Mouse (Mus musculus) embryonic facial prominence, embryonic 11.5 days (tissue): ENCODE measurements around the gene Rhbdd2. TPM values are rescaled to one million over a fixed set of nuclear protein-coding genes. Genes with fewer than 3 reads are reported as not detected.

ENCODE experiments used
- ATAC-seq: fragments of 200-750 bp; cut with Nextera tagmentation; replicated peaks from 2 replicates; pipeline ENCODE4 v1.8.0; 2017; ENCODE audit warnings: low read depth; ENCODE audit not compliant: insufficient number of reproducible peaks, low FRiP score, low TSS enrichment
- DNase-seq: peaks from one replicate; pipeline ENCODE4 v3.0.0-alpha.2; 2015; ENCODE audit warnings: low spot score
- H3K27ac ChIP-seq: fragments of 300-500 bp; sonication (generic); replicated peaks from 2 replicates; pipeline ENCODE4 v1.5.1; 2014; ENCODE audit warnings: mild to moderate bottlenecking, low read depth, low read length, control low read depth
- H3K27me3 ChIP-seq: fragments of 300-500 bp; sonication (generic); 2 replicates; pipeline ENCODE4 v1.6.1; 2014; ENCODE audit warnings: mild to moderate bottlenecking, low read length, moderate library complexity, mixed read lengths; ENCODE audit not compliant: control insufficient read depth, insufficient read depth
- H3K36me3 ChIP-seq: fragments of 300-500 bp; sonication (generic); replicated peaks from 2 replicates; pipeline ENCODE4 v1.6.1; 2014; ENCODE audit warnings: low read depth, mild to moderate bottlenecking, low read length, moderate library complexity, mixed read lengths; ENCODE audit not compliant: control insufficient read depth, insufficient read depth
- H3K4me1 ChIP-seq: fragments of 300-500 bp; sonication (generic); 2 replicates; pipeline ENCODE4 v1.6.1; 2014; ENCODE audit warnings: low read length, mixed read lengths; ENCODE audit not compliant: control insufficient read depth, insufficient read depth
- H3K4me2 ChIP-seq: fragments of 300-500 bp; sonication (generic); 2 replicates; pipeline ENCODE4 v1.6.1; 2014; ENCODE audit warnings: low read depth, mild to moderate bottlenecking, control low read depth, low read length, moderate library complexity
- H3K4me3 ChIP-seq: fragments of 300-500 bp; sonication (generic); 2 replicates; pipeline ENCODE4 v1.5.1; 2014; ENCODE audit warnings: low read depth, low read length, control low read depth
- H3K9ac ChIP-seq: fragments of 300-500 bp; sonication (generic); replicated peaks from 2 replicates; pipeline ENCODE4 v1.6.1; 2014; ENCODE audit warnings: mild to moderate bottlenecking, control low read depth, low read length
- H3K9me3 ChIP-seq: fragments of 300-500 bp; sonication (generic); replicated peaks from 2 replicates; pipeline ENCODE4 v1.6.1; 2016; ENCODE audit warnings: mild to moderate bottlenecking, low read length, inconsistent platforms, mixed read lengths; ENCODE audit not compliant: control insufficient read depth
- WGBS: fragments of 180-500 bp; shearing (Covaris S2); extraction: QIAGEN DNeasy Blood & Tissue Kit; methylation state at CpG from one replicate; pipeline ENCODE4 v1.1.7; 2014; 5-methylcytosine and 5-hydroxymethylcytosine counted together
- polyA plus RNA-seq: library from polyadenylated mRNA; unstranded; fragments of >200 nt; fragmentation: Nextera tagmentation; extraction: Ambion mirVana; gene quantifications from 2 replicates; pipeline ENCODE4 v1.2.1, GENCODE M21; 2014

The Rhbdd2 gene
- polyA plus RNA-seq, 1 experiment from 2014 or later = 43.1 TPM

- Histone ChIP-seq H3K4me3 (no peak overlapping the region), H3K9me3 (no peaks in the 10 kb centered on the region), H3K4me1 (no peaks in the 10 kb centered on the region), H3K36me3 (no peaks in the 10 kb centered on the region), H3K4me2 (no peak overlapping the region), H3K27me3 (no peaks in the 10 kb centered on the region), H3K27ac (no peak overlapping the region), H3K9ac (no peak overlapping the region)
- 81% methylated on average over 7 of the region's 7 CpGs for WGBS
- ATAC-seq (no peak), DNase-seq (no peak)
Measured at GRCm38 (mm10) chr5:135660535-135660934, 28.1 kb downstream of the Rhbdd2 start.

GRCm38 (mm10) chr5:135666890-135667289 is 34.5 kb downstream of the Rhbdd2 start:
- no peak overlapping the region for H3K27ac ChIP-seq
- H3K36me3 ChIP-seq = no peaks in the 10 kb centered on the region
- H3K4me1 ChIP-seq = no peaks in the 10 kb centered on the region; the same call in 1 of the 2 replicates
- H3K4me2 ChIP-seq = no peak overlapping the region
- no peak for ATAC-seq
- no peak overlapping the region for H3K4me3 ChIP-seq
- H3K27me3 ChIP-seq = no peaks in the 10 kb centered on the region
- H3K9me3 ChIP-seq = no peaks in the 10 kb centered on the region
- H3K9ac ChIP-seq = no peak overlapping the region
- DNase-seq = no peak
- 90% methylated on average over 5 of the region's 5 CpGs for WGBS

- Histone ChIP-seq H3K9ac (no peak overlapping the region), H3K4me2 (no peak overlapping the region), H3K27ac (no peak overlapping the region), H3K4me3 (no peak overlapping the region), H3K4me1 (no peaks in the 10 kb centered on the region; the same call in 1 of the 2 replicates), H3K36me3 (no peaks in the 10 kb centered on the region), H3K27me3 (no peaks in the 10 kb centered on the region), H3K9me3 (no peaks in the 10 kb centered on the region)
- DNase-seq = no peak
- no peak for ATAC-seq
- 75% methylated on average over 7 of the region's 7 CpGs for WGBS
Measured at GRCm38 (mm10) chr5:135668071-135668470, 35.7 kb downstream of the Rhbdd2 start.

GRCm38 (mm10) chr5:135669741-135670275 is 37.4 kb downstream of the Rhbdd2 start, which contains the start of gene Por:
Gene Por, plus strand, starts transcription at chr5:135670033.
- WGBS = 19% methylated on average over 9 of the region's 9 CpGs
- Histone ChIP-seq H3K9me3 (no peaks in the 10 kb centered on the region), H3K4me3 (no peak within 1 kb of the TSS), H3K9ac (0 out of 2 replicates have a peak within 1 kb of the TSS, but pooled peaks have one; percentile 13), H3K36me3 (no peaks in the 10 kb centered on the region), H3K27ac (no peak within 1 kb of the TSS), H3K4me2 (no peak within 1 kb of the TSS), H3K4me1 (no peaks in the 10 kb centered on the region; the same call in 1 of the 2 replicates), H3K27me3 (no peaks in the 10 kb centered on the region)
- DNase-seq (peak; percentile 45), ATAC-seq (no peak)

GRCm38 (mm10) chr5:135670881-135671280 is 38.5 kb downstream of the Rhbdd2 start:
- Histone ChIP-seq H3K4me1 (no peaks in the 10 kb centered on the region; the same call in none of the 2 replicates), H3K36me3 (no peaks in the 10 kb centered on the region), H3K9ac (no peak overlapping the region), H3K4me3 (no peak overlapping the region), H3K27me3 (no peaks in the 10 kb centered on the region), H3K4me2 (no peak overlapping the region), H3K9me3 (no peaks in the 10 kb centered on the region), H3K27ac (no peak overlapping the region)
- WGBS = 50% methylated on average over 2 of the region's 2 CpGs
- ATAC-seq (no peak), DNase-seq (no peak)

- no peak for ATAC-seq
- H3K4me3 ChIP-seq = no peak overlapping the region
- H3K27ac ChIP-seq = no peak overlapping the region
- H3K4me2 ChIP-seq = no peak overlapping the region
- H3K27me3 ChIP-seq = no peaks in the 10 kb centered on the region
- no peaks in the 10 kb centered on the region; the same call in none of the 2 replicates for H3K4me1 ChIP-seq
- no peaks in the 10 kb centered on the region for H3K36me3 ChIP-seq
- no peak overlapping the region for H3K9ac ChIP-seq
- H3K9me3 ChIP-seq = no peaks in the 10 kb centered on the region
- DNase-seq = no peak
- 68% methylated on average over 4 of the region's 4 CpGs for WGBS
Measured at GRCm38 (mm10) chr5:135672509-135672908, 40.1 kb downstream of the Rhbdd2 start.

GRCm38 (mm10) chr5:135672980-135673379 is 40.6 kb downstream of the Rhbdd2 start:
- Histone ChIP-seq H3K9ac (no peak overlapping the region), H3K27me3 (no peaks in the 10 kb centered on the region), H3K4me3 (no peak overlapping the region), H3K9me3 (no peaks in the 10 kb centered on the region), H3K4me2 (no peak overlapping the region), H3K4me1 (no peaks in the 10 kb centered on the region; the same call in none of the 2 replicates), H3K36me3 (no peaks in the 10 kb centered on the region), H3K27ac (no peak overlapping the region)
- ATAC-seq (no peak), DNase-seq (no peak)
- WGBS = 63% methylated on average over 5 of the region's 5 CpGs

GRCm38 (mm10) chr5:135674349-135674775 is 41.9 kb downstream of the Rhbdd2 start:
- H3K4me2 ChIP-seq = 0 out of 2 replicates have a peak overlapping the region, but pooled peaks have one; percentile 11
- no peak overlapping the region for H3K4me3 ChIP-seq
- H3K27ac ChIP-seq = peak overlapping the region; percentile 22; the same call in 1 of the 2 replicates
- H3K27me3 ChIP-seq = no peaks in the 10 kb centered on the region
- DNase-seq = peak; percentile 88
- no peaks in the 10 kb centered on the region; the same call in none of the 2 replicates for H3K4me1 ChIP-seq
- H3K9me3 ChIP-seq = no peaks in the 10 kb centered on the region
- WGBS = 5% methylated on average over 3 of the region's 3 CpGs
- H3K9ac ChIP-seq = no peak overlapping the region
- no peaks in the 10 kb centered on the region for H3K36me3 ChIP-seq
- ATAC-seq = peak; percentile 84
